Mouse (Mus musculus) CD4-positive, CD25-positive, alpha-beta regulatory T cell, adult 2 months (primary cell): ENCODE measurements around the gene Tigd3.

Experiments
- DNase-seq: peaks from one replicate; pipeline ENCODE4 v3.0.0-alpha.2; 2012; ENCODE audit warnings: low read depth, low spot score

The Tigd3 gene

GRCm38 (mm10) chr19:5847306-5847796, 46.6 kb downstream of the Tigd3 start:
- no peak for DNase-seq

- peak; percentile 72 for DNase-seq
Measured at GRCm38 (mm10) chr19:5846557-5847305, 47.2 kb downstream of the Tigd3 start.

GRCm38 (mm10) chr19:5846154-5846553, 47.8 kb downstream of the Tigd3 start:
- no peak for DNase-seq

GRCm38 (mm10) chr19:5845319-5846135, 48.4 kb downstream of the Tigd3 start:
- DNase-seq, result peak; percentile 98

- no peak for DNase-seq
Measured at GRCm38 (mm10) chr19:5844831-5845318, 49.1 kb downstream of the Tigd3 start.

GRCm38 (mm10) chr19:5843781-5844691, 49.9 kb downstream of the Tigd3 start:
- DNase-seq, result peak; percentile 63

GRCm38 (mm10) chr19:5842785-5843730, 50.9 kb downstream of the Tigd3 start:
- DNase-seq, result peak; percentile 66

- DNase-seq, result peak; percentile 38
Measured at GRCm38 (mm10) chr19:5841999-5842784, 51.8 kb downstream of the Tigd3 start.

GRCm38 (mm10) chr19:5841389-5841946, 52.5 kb downstream of the Tigd3 start:
- peak; percentile 35 for DNase-seq
